Mouse (Mus musculus) kidney, adult 2 months (tissue): Measurements from ENCODE around the gene Fam168a. TPM values are rescaled to one million over a fixed set of nuclear protein-coding genes. Genes with fewer than 3 reads are reported as not detected.
A peak's percentile ranks its signal among the peaks of the same experiment; 100 is the strongest.

Experiments
- DNase-seq: peaks from one replicate; pipeline ENCODE4 v3.0.0; 2021
- H3K27ac ChIP-seq: fragments of 200-500 bp; 2 replicates; pipeline ENCODE4 v1.5.1; 2012; ENCODE audit warnings: low read depth, low read length, control low read depth, inconsistent platforms; ENCODE audit not compliant: insufficient read depth
- H3K27me3 ChIP-seq: fragments of 200-500 bp; replicated peaks from 2 replicates; pipeline ENCODE4 v1.6.1; 2012; ENCODE audit warnings: mild to moderate bottlenecking, moderate library complexity, low read length, inconsistent platforms; ENCODE audit not compliant: control insufficient read depth, insufficient read depth
- H3K36me3 ChIP-seq: fragments of 200-500 bp; 2 replicates; pipeline ENCODE4 v1.6.1; 2012; ENCODE audit warnings: mild to moderate bottlenecking, moderate library complexity, low read length, inconsistent platforms; ENCODE audit not compliant: control insufficient read depth, insufficient read depth
- H3K4me1 ChIP-seq: fragments of 200-500 bp; 2 replicates; pipeline ENCODE4 v1.6.1; 2011; ENCODE audit warnings: low read length; ENCODE audit not compliant: control insufficient read depth, insufficient read depth
- H3K4me3 ChIP-seq: fragments of 200-500 bp; 2 replicates; pipeline ENCODE4 v1.5.1; 2011; ENCODE audit warnings: mild to moderate bottlenecking, low read depth, low read length, control low read depth; ENCODE audit not compliant: insufficient read depth
- CTCF ChIP-seq: fragments of 200-500 bp; conservative IDR thresholded peaks from 2 replicates; pipeline ENCODE4 v1.5.1; 2011; ENCODE audit warnings: low read depth, mild to moderate bottlenecking, control low read depth, low read length, moderate library complexity, mixed read lengths; ENCODE audit not compliant: insufficient read depth, insufficient read length
- POLR2A ChIP-seq: fragments of 200-500 bp; IDR thresholded peaks from one replicate; pipeline ENCODE4 v1.6.1; 2011; ENCODE audit warnings: low read depth, low read length, control low read depth
- WGBS: fragments of 180-500 bp; shearing (Covaris S2); methylation state at CpG from one replicate; pipeline ENCODE4 v1.1.7; 2018; 5-methylcytosine and 5-hydroxymethylcytosine counted together
- polyA plus RNA-seq: library from polyadenylated mRNA; depleted of rRNA; stranded (reverse); fragments of >200 nt; gene quantifications from 2 replicates; pipeline ENCODE4 v1.2.3, GENCODE M21; 2012

The Fam168a gene
- polyA plus RNA-seq, 1 experiment: 47.1 TPM

- Histone ChIP-seq H3K27me3 (no peaks in the 10 kb centered on the region), H3K36me3 (no peaks in the 10 kb centered on the region), H3K4me3 (no peak overlapping the region), H3K4me1 (no peaks in the 10 kb centered on the region), H3K27ac (no peak overlapping the region)
- TF ChIP-seq CTCF: no peak
- TF ChIP-seq POLR2A: no peak
- 68% methylated on average over 5 of the region's 5 CpGs for WGBS
- no peak for DNase-seq
Observed at GRCm38 (mm10) chr7:100684081-100684480, 22.4 kb upstream of the Fam168a start.

GRCm38 (mm10) chr7:100684538-100684937, 21.9 kb upstream of the Fam168a start:
- no peaks in the 10 kb centered on the region for H3K4me1 ChIP-seq
- H3K27me3 ChIP-seq: no peaks in the 10 kb centered on the region
- H3K27ac ChIP-seq: no peak overlapping the region
- H3K36me3 ChIP-seq: no peaks in the 10 kb centered on the region
- no peak overlapping the region for H3K4me3 ChIP-seq
- WGBS: 54% methylated on average over 7 of the region's 7 CpGs
- peak; percentile 67 for TF ChIP-seq CTCF
- no peak for TF ChIP-seq POLR2A
- DNase-seq: peak; percentile 57

- Histone ChIP-seq H3K4me3 (no peak overlapping the region), H3K36me3 (no peaks in the 10 kb centered on the region), H3K4me1 (no peaks in the 10 kb centered on the region), H3K27me3 (no peaks in the 10 kb centered on the region), H3K27ac (no peak overlapping the region)
- peak; percentile 70 for DNase-seq
- no peak for TF ChIP-seq POLR2A
- TF ChIP-seq CTCF: peak; percentile 93
- 42% methylated on average over 13 of the region's 13 CpGs for WGBS
Observed at GRCm38 (mm10) chr7:100685061-100686030, 21.1 kb upstream of the Fam168a start.

GRCm38 (mm10) chr7:100688471-100688870, 18.0 kb upstream of the Fam168a start:
- 76% methylated on average over 7 of the region's 7 CpGs for WGBS

GRCm38 (mm10) chr7:100693199-100693598, 13.2 kb upstream of the Fam168a start:
- no peaks in the 10 kb centered on the region; the same call in 1 of the 2 replicates for H3K27me3 ChIP-seq
- no peak overlapping the region for H3K27ac ChIP-seq
- H3K4me3 ChIP-seq: no peak overlapping the region
- no peak for TF ChIP-seq CTCF
- no peak for TF ChIP-seq POLR2A
- H3K4me1 ChIP-seq: no peaks in the 10 kb centered on the region
- no peaks in the 10 kb centered on the region for H3K36me3 ChIP-seq
- 63% methylated on average over 8 of the region's 8 CpGs for WGBS
- no peak for DNase-seq

More at GRCm38 (mm10) chr7:100688471-100688870, 18.0 kb upstream of the Fam168a start:
- no peaks in the 10 kb centered on the region for H3K4me1 ChIP-seq
- no peak for TF ChIP-seq CTCF
- no peak for TF ChIP-seq POLR2A
- H3K4me3 ChIP-seq: no peak overlapping the region
- DNase-seq: no peak
- H3K36me3 ChIP-seq: no peaks in the 10 kb centered on the region
- H3K27me3 ChIP-seq: no peaks in the 10 kb centered on the region
- no peak overlapping the region for H3K27ac ChIP-seq

GRCm38 (mm10) chr7:100699771-100700770, 6.4 kb upstream of the Fam168a start:
- Histone ChIP-seq H3K27me3 (no peaks in the 10 kb centered on the region; the same call in 1 of the 2 replicates), H3K36me3 (no peaks in the 10 kb centered on the region), H3K4me3 (no peak overlapping the region), H3K27ac (no peak overlapping the region), H3K4me1 (no peaks in the 10 kb centered on the region)
- TF ChIP-seq POLR2A (no peak), CTCF (no peak)
- WGBS: 43% methylated on average over 8 of the region's 8 CpGs
- peak; percentile 22 for DNase-seq
